Mouse (Mus musculus): ENCODE measurements around the gene Gtf2ird1.
"Not testable (repeated sequence)": the region's sequence is repeated elsewhere in the genome, so short reads cannot be mapped to it uniquely, and the experiment has no call there.

Gene Gtf2ird1

DNA sequence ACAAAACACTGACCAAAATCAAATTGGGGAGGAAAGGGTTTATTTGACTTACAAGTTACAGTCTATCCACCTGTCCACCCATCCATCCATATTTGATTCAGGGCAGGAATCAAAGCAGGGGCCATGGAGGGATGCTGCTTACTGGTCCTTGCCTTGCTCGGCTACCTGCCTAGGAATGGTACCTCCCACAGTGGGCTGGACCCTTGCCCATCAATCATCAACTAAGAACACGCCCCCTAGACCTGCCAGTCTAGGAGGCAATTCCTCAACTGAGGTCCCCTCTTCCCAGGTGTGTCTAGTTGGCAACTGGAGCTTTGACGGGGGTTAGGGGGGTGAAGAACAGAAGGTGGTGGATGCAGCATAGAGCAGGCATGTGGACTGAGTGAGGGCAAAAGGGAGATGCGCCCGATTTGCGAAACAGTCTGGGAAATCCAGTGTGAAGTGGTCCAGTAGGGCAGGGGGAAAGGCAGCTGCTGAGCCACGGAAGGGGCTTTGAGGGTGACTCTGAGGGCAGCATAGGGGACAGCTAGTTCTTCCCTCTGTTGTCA is 28.7 kb upstream of the Gtf2ird1 start:
- 0 out of 2 replicates have a peak, but pooled peaks cover 3% of the 10 kb centered on the region for H3K9me3 ChIP-seq (ENCODE audit: low read length)
- H3K4me3 ChIP-seq (replicated peaks; ENCODE audit: low read length) = no peak overlapping the region
- no peak for TF ChIP-seq NANOG (IDR thresholded peaks at IDR 0.05; ENCODE audit: borderline replicate concordance, low read length)
- TF ChIP-seq CTCF (conservative IDR thresholded peaks at IDR 0.05; ENCODE audit: low read length) = no peak
- TF ChIP-seq POU5F1 (IDR thresholded peaks at IDR 0.05; ENCODE audit: borderline replicate concordance, low read length) = no peak
- peaks cover 4% of the 10 kb centered on the region; the same call in 1 of the 2 replicates for H3K36me3 ChIP-seq (ENCODE audit: insufficient read depth, low read length)
- H3K27me3 ChIP-seq (ENCODE audit: insufficient read depth, low read length) = no peaks in the 10 kb centered on the region
- H3K4me1 ChIP-seq (replicated peaks; ENCODE audit: low read depth, low read length) = peaks cover 40% of the 10 kb centered on the region

DNA sequence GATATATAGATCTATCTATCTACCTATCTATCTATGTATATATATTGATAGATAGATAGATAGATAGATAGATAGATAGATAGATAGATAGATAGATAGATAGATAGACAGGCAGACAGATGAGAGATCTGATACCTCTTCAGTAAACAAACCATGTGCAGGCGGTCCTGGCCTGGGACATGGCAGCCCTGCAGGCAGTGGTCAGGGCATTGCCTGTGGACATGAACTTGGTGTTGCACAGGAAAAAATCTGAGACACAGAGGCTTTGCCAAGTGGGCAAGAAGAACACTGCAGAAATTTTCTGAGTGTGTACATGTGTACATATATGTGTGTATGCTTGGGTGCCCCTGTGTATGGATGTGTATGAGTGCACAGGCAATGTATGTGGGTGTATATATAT is 26.8 kb upstream of the Gtf2ird1 start:
- Histone ChIP-seq H3K9me3 (ENCODE audit: low read length) (peaks cover 8% of the 10 kb centered on the region; the same call in 1 of the 2 replicates), H3K4me1 (replicated peaks; ENCODE audit: low read depth, low read length) (peaks cover 21% of the 10 kb centered on the region), H3K4me3 (replicated peaks; ENCODE audit: low read length) (no peak overlapping the region), H3K36me3 (ENCODE audit: insufficient read depth, low read length) (no peaks in the 10 kb centered on the region), H3K27me3 (ENCODE audit: insufficient read depth, low read length) (no peaks in the 10 kb centered on the region)
- TF ChIP-seq CTCF (conservative IDR thresholded peaks at IDR 0.05; ENCODE audit: low read length) = no peak
- no peak for TF ChIP-seq POU5F1 (IDR thresholded peaks at IDR 0.05; ENCODE audit: borderline replicate concordance, low read length)
- no peak for TF ChIP-seq NANOG (IDR thresholded peaks at IDR 0.05; ENCODE audit: borderline replicate concordance, low read length)

GRCm38 (mm10) chr5:134482331-134482730 is 25.8 kb upstream of the Gtf2ird1 start:
- TF ChIP-seq NANOG (IDR thresholded peaks at IDR 0.05; ENCODE audit: borderline replicate concordance, low read length) = no peak
- TF ChIP-seq POU5F1 (IDR thresholded peaks at IDR 0.05; ENCODE audit: borderline replicate concordance, low read length) = no peak
- TF ChIP-seq CTCF (conservative IDR thresholded peaks at IDR 0.05; ENCODE audit: low read length) = no peak
- Histone ChIP-seq H3K4me1 (replicated peaks; ENCODE audit: low read depth, low read length) (peaks cover 15% of the 10 kb centered on the region), H3K9me3 (ENCODE audit: low read length) (peaks cover 9% of the 10 kb centered on the region; the same call in 1 of the 2 replicates)

DNA sequence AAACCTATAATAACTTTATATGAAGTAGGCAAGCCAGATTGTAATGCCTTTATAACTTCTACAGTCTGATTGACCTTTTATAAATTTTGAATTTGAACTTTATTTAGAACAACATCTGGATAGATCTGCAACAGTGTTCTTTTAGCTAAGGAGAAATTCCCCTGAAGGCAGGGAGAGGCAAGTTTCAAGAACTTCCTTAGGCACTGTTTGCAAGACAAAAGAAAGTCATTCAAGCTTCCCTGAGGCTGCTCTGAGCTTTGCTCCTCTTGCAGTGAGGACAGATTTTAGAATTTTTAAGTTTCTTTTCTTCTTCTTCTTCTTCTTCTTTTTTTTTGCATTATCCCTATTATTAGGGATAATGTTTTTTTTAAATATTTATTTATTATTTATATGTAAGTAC is 22.4 kb upstream of the Gtf2ird1 start:
- not testable (repeated sequence) for H3K4me3 ChIP-seq (replicated peaks; ENCODE audit: low read length); H3K4me1 ChIP-seq (replicated peaks; ENCODE audit: low read depth, low read length); H3K36me3 ChIP-seq (ENCODE audit: insufficient read depth, low read length); H3K27me3 ChIP-seq (ENCODE audit: insufficient read depth, low read length)
- H3K9me3 ChIP-seq (ENCODE audit: low read length) = peaks cover 36% of the 10 kb centered on the region

More at GRCm38 (mm10) chr5:134482331-134482730, 25.8 kb upstream of the Gtf2ird1 start:
- Histone ChIP-seq H3K36me3 (ENCODE audit: insufficient read depth, low read length) (no peaks in the 10 kb centered on the region), H3K4me3 (replicated peaks; ENCODE audit: low read length) (no peak overlapping the region), H3K27me3 (ENCODE audit: insufficient read depth, low read length) (no peaks in the 10 kb centered on the region)

DNA sequence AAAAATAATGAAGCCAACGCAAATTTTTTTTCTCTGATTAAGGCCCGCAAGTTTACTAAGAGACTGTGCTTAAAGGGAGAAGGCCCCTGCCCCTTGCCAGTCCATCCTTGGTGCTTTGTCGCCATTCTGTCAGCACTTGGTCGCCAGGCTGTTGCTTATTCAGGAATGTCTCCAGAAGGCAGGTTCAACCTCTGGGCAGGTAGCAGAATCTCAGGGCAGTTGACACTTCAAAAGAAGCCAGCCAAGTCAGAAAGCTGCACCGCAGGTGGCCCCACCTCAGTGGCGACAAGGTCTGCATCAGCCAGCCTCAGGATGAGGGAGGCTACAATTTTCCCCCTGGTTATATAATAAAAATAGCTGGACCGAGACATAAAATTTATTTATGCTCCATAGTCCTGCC is 19.2 kb upstream of the Gtf2ird1 start:
- H3K36me3 ChIP-seq (ENCODE audit: insufficient read depth, low read length); H3K4me1 ChIP-seq (replicated peaks; ENCODE audit: low read depth, low read length); H3K4me3 ChIP-seq (replicated peaks; ENCODE audit: low read length); H3K27me3 ChIP-seq (ENCODE audit: insufficient read depth, low read length): not testable (repeated sequence)
- peaks cover 36% of the 10 kb centered on the region for H3K9me3 ChIP-seq (ENCODE audit: low read length)

DNA sequence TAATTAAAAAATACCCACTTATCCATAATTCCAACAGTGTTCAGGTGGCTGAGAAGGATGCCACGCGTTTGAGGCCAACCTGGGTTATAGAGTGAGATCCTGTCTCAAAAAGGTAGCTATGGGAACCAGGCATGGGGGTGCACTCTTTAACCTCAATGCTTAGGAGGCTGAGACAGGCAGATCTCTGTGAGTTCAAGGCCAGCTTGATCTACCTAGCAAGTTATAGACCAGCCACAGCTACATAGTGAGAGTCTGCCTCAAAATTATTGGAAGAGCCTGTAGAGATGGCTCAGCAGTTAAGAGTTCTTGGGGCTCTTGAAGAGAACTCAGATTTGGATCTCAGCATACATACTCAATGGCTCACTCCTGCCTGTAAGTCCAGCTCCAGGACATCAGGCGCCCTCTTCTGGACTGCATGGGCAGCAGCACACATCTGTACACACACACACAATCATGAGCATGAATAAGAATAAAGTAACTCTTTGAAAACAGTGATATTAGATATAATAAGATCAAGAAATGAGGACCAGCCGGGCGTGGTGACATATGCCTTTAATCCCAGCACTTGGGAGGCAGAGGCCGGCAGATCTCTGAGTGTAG is 18.6 kb upstream of the Gtf2ird1 start:
- Histone ChIP-seq H3K9me3 (ENCODE audit: low read length) (peaks cover 33% of the 10 kb centered on the region), H3K4me3 (replicated peaks; ENCODE audit: low read length) (no peak overlapping the region), H3K27me3 (ENCODE audit: insufficient read depth, low read length) (no peaks in the 10 kb centered on the region), H3K4me1 (replicated peaks; ENCODE audit: low read depth, low read length) (no peaks in the 10 kb centered on the region), H3K36me3 (ENCODE audit: insufficient read depth, low read length) (no peaks in the 10 kb centered on the region)
- TF ChIP-seq CTCF (conservative IDR thresholded peaks at IDR 0.05; ENCODE audit: low read length) (no peak), NANOG (IDR thresholded peaks at IDR 0.05; ENCODE audit: borderline replicate concordance, low read length) (no peak), POU5F1 (IDR thresholded peaks at IDR 0.05; ENCODE audit: borderline replicate concordance, low read length) (no peak)

- no peak overlapping the region for H3K4me3 ChIP-seq (replicated peaks; ENCODE audit: low read length)
- no peak for TF ChIP-seq NANOG (IDR thresholded peaks at IDR 0.05; ENCODE audit: borderline replicate concordance, low read length)
- TF ChIP-seq POU5F1 (IDR thresholded peaks at IDR 0.05; ENCODE audit: borderline replicate concordance, low read length) = no peak
- peak; percentile 75 for TF ChIP-seq CTCF (conservative IDR thresholded peaks at IDR 0.05; ENCODE audit: low read length)
- H3K27me3 ChIP-seq (ENCODE audit: insufficient read depth, low read length) = peaks cover 1% of the 10 kb centered on the region; the same call in 1 of the 2 replicates
- H3K4me1 ChIP-seq (replicated peaks; ENCODE audit: low read depth, low read length) = peaks cover 11% of the 10 kb centered on the region
- peaks cover 29% of the 10 kb centered on the region for H3K9me3 ChIP-seq (ENCODE audit: low read length)
- no peaks in the 10 kb centered on the region for H3K36me3 ChIP-seq (ENCODE audit: insufficient read depth, low read length)
Observed at GRCm38 (mm10) chr5:134473902-134474301, 17.4 kb upstream of the Gtf2ird1 start.

GRCm38 (mm10) chr5:134470538-134471169 is 14.1 kb upstream of the Gtf2ird1 start:
- Histone ChIP-seq H3K4me1 (replicated peaks; ENCODE audit: low read depth, low read length) (peaks cover 35% of the 10 kb centered on the region), H3K9me3 (ENCODE audit: low read length) (peaks cover 11% of the 10 kb centered on the region), H3K36me3 (ENCODE audit: insufficient read depth, low read length) (no peaks in the 10 kb centered on the region), H3K27me3 (ENCODE audit: insufficient read depth, low read length) (peaks cover 2% of the 10 kb centered on the region; the same call in 1 of the 2 replicates), H3K4me3 (replicated peaks; ENCODE audit: low read length) (no peak overlapping the region)
- TF ChIP-seq NANOG (IDR thresholded peaks at IDR 0.05; ENCODE audit: borderline replicate concordance, low read length) = no peak
- no peak for TF ChIP-seq CTCF (conservative IDR thresholded peaks at IDR 0.05; ENCODE audit: low read length)
